Mouse (Mus musculus) kidney, postnatal 36 days (tissue): Measurements from ENCODE around the gene Wrb.
"Not testable (repeated sequence)": the region's sequence is repeated elsewhere in the genome, so short reads cannot be mapped to it uniquely, and the experiment has no call there.

Experiments used
- DNase-seq, 2 experiments: peaks; one replicate each; pipeline ENCODE4 v3.0.0; 2021 to 2022; ENCODE audit warnings: mixed read lengths in 2 of 2

Wrb gene

GRCm38 (mm10) chr16:96145110-96145800 lies at the start of gene Wrb:
Gene Wrb (plus strand): TSS chr16:96145407.
- DNase-seq: peak; percentile 100

GRCm38 (mm10) chr16:96095966-96096365 lies 49.2 kb upstream of the Wrb start:
- no peak for DNase-seq

GRCm38 (mm10) chr16:96097811-96098210 lies 47.4 kb upstream of the Wrb start:
- not testable (repeated sequence) for DNase-seq

- peak; percentile 34 to 55 for DNase-seq
Observed at GRCm38 (mm10) chr16:96103036-96103435, 42.2 kb upstream of the Wrb start.

- no peak for DNase-seq
Observed at GRCm38 (mm10) chr16:96109673-96110072, 35.5 kb upstream of the Wrb start.

GRCm38 (mm10) chr16:96110655-96111345 lies 34.4 kb upstream of the Wrb start:
- no peak for DNase-seq

- DNase-seq: no peak
Observed at GRCm38 (mm10) chr16:96112769-96113168, 32.4 kb upstream of the Wrb start.

GRCm38 (mm10) chr16:96114729-96115128 lies 30.5 kb upstream of the Wrb start:
- DNase-seq: peak in 1 of 2 experiments; percentile 15

GRCm38 (mm10) chr16:96120022-96120623 lies 25.1 kb upstream of the Wrb start:
- no peak for DNase-seq

GRCm38 (mm10) chr16:96126684-96127171 lies 18.5 kb upstream of the Wrb start:
- DNase-seq: no peak

- no peak for DNase-seq
Observed at GRCm38 (mm10) chr16:96127288-96127656, 17.9 kb upstream of the Wrb start.

GRCm38 (mm10) chr16:96127657-96128344 lies 17.4 kb upstream of the Wrb start, which contains the start of gene Hmgn1:
Gene Hmgn1 (minus strand): TSS chr16:96127729.
- peak; percentile 98 for DNase-seq

- DNase-seq: no peak
Observed at GRCm38 (mm10) chr16:96128466-96128865, 16.7 kb upstream of the Wrb start.

GRCm38 (mm10) chr16:96144748-96145109 lies 478 bp upstream of the Wrb start:
- not testable (repeated sequence) for DNase-seq

- DNase-seq: no peak
Observed at GRCm38 (mm10) chr16:96145814-96146213, 607 bp downstream of the Wrb start.

GRCm38 (mm10) chr16:96148834-96149233 lies 3.6 kb downstream of the Wrb start:
- DNase-seq: no peak

- DNase-seq: no peak
Observed at GRCm38 (mm10) chr16:96149311-96149710, 4.1 kb downstream of the Wrb start.

GRCm38 (mm10) chr16:96150995-96151394 lies 5.8 kb downstream of the Wrb start:
- no peak for DNase-seq

GRCm38 (mm10) chr16:96151551-96151950 lies 6.3 kb downstream of the Wrb start:
- DNase-seq: peak; percentile 72 to 93

- DNase-seq: no peak
Observed at GRCm38 (mm10) chr16:96154476-96154875, 9.3 kb downstream of the Wrb start.

- no peak for DNase-seq
Observed at GRCm38 (mm10) chr16:96156019-96156418, 10.8 kb downstream of the Wrb start.

GRCm38 (mm10) chr16:96157171-96157570 lies 12.0 kb downstream of the Wrb start:
- no peak for DNase-seq

GRCm38 (mm10) chr16:96158511-96159080 lies 13.4 kb downstream of the Wrb start:
- DNase-seq: no peak
